ENCODE assay signal across 21 mouse cellular contexts in genomic region chr12:11708879-11709602, GRCm38 (mm10).
DNase-seq lines count a peak whose midpoint lies in the region; ATAC-seq and TF ChIP-seq lines count a peak whose summit lies in the region.
"Had no signal": no experiment of that assay in that cellular context is flagged by ENCODE, and none has a peak within 500 bp of the region (broad histone marks: within the 10 kb centered on the region; RNA-seq: fewer than 3 reads in every experiment).

No protein-coding gene starts in this region.

- ATAC-seq in forebrain, embryonic 14.5 days = peak; percentile 87
- ATAC-seq in midbrain, embryonic 15.5 days (replicated peaks) = 0 out of 2 replicates have a peak, but pooled peaks have one; percentile 33
- no peak for ATAC-seq in midbrain, embryonic 11.5 days (ENCODE audit: low FRiP score)
- ATAC-seq: intestine, postnatal 0 days had no signal

- no peak overlapping the region for H3K9ac ChIP-seq in forebrain, embryonic 14.5 days (ENCODE audit: low read length)
- no peak overlapping the region for H3K9ac ChIP-seq in midbrain, embryonic 15.5 days
- no peak overlapping the region for H3K9ac ChIP-seq in midbrain, embryonic 11.5 days (ENCODE audit: low read length)
- H3K9ac ChIP-seq: heart, embryonic 12.5 days; hindbrain, embryonic 13.5 days; kidney, embryonic 15.5 days; limb, embryonic 13.5 days; liver, embryonic 15.5 days; midbrain, embryonic 12.5 days had no signal

- no peaks in the 10 kb centered on the region for H3K4me1 ChIP-seq in forebrain, embryonic 14.5 days (ENCODE audit: control insufficient read depth, insufficient read depth, low read length)
- no peaks in the 10 kb centered on the region for H3K4me1 ChIP-seq in forebrain, embryonic 10.5 days
- no peaks in the 10 kb centered on the region for H3K4me1 ChIP-seq in midbrain, embryonic 15.5 days
- H3K4me1 ChIP-seq in midbrain, embryonic 11.5 days (ENCODE audit: control insufficient read depth, insufficient read depth, low read length) = no peaks in the 10 kb centered on the region
- H3K4me1 ChIP-seq: heart, embryonic 12.5 days; hindbrain, embryonic 13.5 days; kidney, embryonic 15.5 days; limb, embryonic 13.5 days; liver, embryonic 15.5 days; midbrain, embryonic 12.5 days had no signal

- peak; percentile 71 for DNase-seq in forebrain, embryonic 14.5 days (ENCODE audit: low spot score)
- no peak for DNase-seq in forebrain, embryonic 10.5 days (ENCODE audit: extremely low spot score, low spot score)
- DNase-seq in midbrain, embryonic 11.5 days (ENCODE audit: low spot score, missing footprints) = no peak
- DNase-seq in layer of hippocampus, adult 2 months (ENCODE audit: low spot score in 2 of 2) = peak; percentile 17 to 57
- DNase-seq in kidney, postnatal 14 days = no peak
- DNase-seq in ovary, postnatal 14 days (ENCODE audit: low spot score) = no peak
- DNase-seq: cerebellum, adult 9-10 months; heart, postnatal 14 days; right cerebral cortex, postnatal 14 days; spleen, adult 18-20 months; thymus, adult 2 months had no signal

- H3K4me3 ChIP-seq in forebrain, embryonic 14.5 days (ENCODE audit: low read depth, low read length) = no peak overlapping the region
- H3K4me3 ChIP-seq in forebrain, embryonic 10.5 days = no peak overlapping the region
- no peak overlapping the region for H3K4me3 ChIP-seq in midbrain, embryonic 15.5 days
- H3K4me3 ChIP-seq in midbrain, embryonic 11.5 days (ENCODE audit: low read depth, low read length) = no peak overlapping the region
- no peak overlapping the region for H3K4me3 ChIP-seq in layer of hippocampus, adult 2 months
- H3K4me3 ChIP-seq: heart, embryonic 12.5 days; hindbrain, embryonic 13.5 days; kidney, embryonic 15.5 days; limb, embryonic 13.5 days; liver, embryonic 15.5 days; midbrain, embryonic 12.5 days; myocyte had no signal

- H3K4me2 ChIP-seq in forebrain, embryonic 14.5 days (ENCODE audit: low read length) = no peak overlapping the region
- no peak overlapping the region for H3K4me2 ChIP-seq in midbrain, embryonic 15.5 days
- no peak overlapping the region for H3K4me2 ChIP-seq in midbrain, embryonic 11.5 days
- H3K4me2 ChIP-seq: heart, embryonic 12.5 days; hindbrain, embryonic 13.5 days; kidney, embryonic 15.5 days; limb, embryonic 13.5 days; liver, embryonic 15.5 days; midbrain, embryonic 12.5 days had no signal

- H3K27me3 ChIP-seq in forebrain, embryonic 14.5 days (replicated peaks; ENCODE audit: control insufficient read depth, insufficient read depth, low read length) = no peaks in the 10 kb centered on the region
- no peaks in the 10 kb centered on the region for H3K27me3 ChIP-seq in forebrain, embryonic 10.5 days (ENCODE audit: poor library complexity, severe bottlenecking)
- no peaks in the 10 kb centered on the region for H3K27me3 ChIP-seq in midbrain, embryonic 15.5 days (replicated peaks)
- no peaks in the 10 kb centered on the region for H3K27me3 ChIP-seq in midbrain, embryonic 11.5 days (ENCODE audit: control insufficient read depth, insufficient read depth, low read length)
- H3K27me3 ChIP-seq: CH12.LX; heart, embryonic 12.5 days; hindbrain, embryonic 13.5 days; kidney, embryonic 15.5 days; limb, embryonic 13.5 days; liver, embryonic 15.5 days; midbrain, embryonic 12.5 days had no signal

- H3K27ac ChIP-seq in forebrain, embryonic 14.5 days (ENCODE audit: low read depth, low read length) = no peak overlapping the region
- no peak overlapping the region for H3K27ac ChIP-seq in forebrain, embryonic 10.5 days
- no peak overlapping the region for H3K27ac ChIP-seq in midbrain, embryonic 15.5 days
- no peak overlapping the region for H3K27ac ChIP-seq in midbrain, embryonic 11.5 days (ENCODE audit: low read depth, low read length)
- H3K27ac ChIP-seq in layer of hippocampus, adult 2 months = no peak overlapping the region
- H3K27ac ChIP-seq: hindbrain, embryonic 13.5 days; kidney, embryonic 15.5 days; limb, embryonic 13.5 days; liver, embryonic 15.5 days; midbrain, embryonic 12.5 days had no signal

- WGBS in forebrain, embryonic 14.5 days = 73% methylated on average over 2 of the region's 2 CpGs
- 89% methylated on average over 2 of the region's 2 CpGs for WGBS in forebrain, embryonic 10.5 days
- WGBS in midbrain, embryonic 15.5 days = 81% methylated on average over 2 of the region's 2 CpGs
- WGBS in midbrain, embryonic 11.5 days = 91% methylated on average over 2 of the region's 2 CpGs

- no peaks in the 10 kb centered on the region for H3K9me3 ChIP-seq in forebrain, embryonic 14.5 days (replicated peaks; ENCODE audit: control insufficient read depth, low read length)
- no peaks in the 10 kb centered on the region for H3K9me3 ChIP-seq in forebrain, embryonic 10.5 days
- no peaks in the 10 kb centered on the region for H3K9me3 ChIP-seq in midbrain, embryonic 15.5 days
- no peaks in the 10 kb centered on the region for H3K9me3 ChIP-seq in midbrain, embryonic 11.5 days (ENCODE audit: control insufficient read depth, low read length)
- H3K9me3 ChIP-seq: heart, embryonic 12.5 days; hindbrain, embryonic 13.5 days; kidney, embryonic 15.5 days; limb, embryonic 13.5 days; liver, embryonic 15.5 days; midbrain, embryonic 12.5 days had no signal

- no peaks in the 10 kb centered on the region for H3K36me3 ChIP-seq in forebrain, embryonic 14.5 days (ENCODE audit: control insufficient read depth, insufficient read depth, low read length)
- H3K36me3 ChIP-seq in forebrain, embryonic 10.5 days (replicated peaks) = no peaks in the 10 kb centered on the region
- H3K36me3 ChIP-seq in midbrain, embryonic 15.5 days (replicated peaks) = no peaks in the 10 kb centered on the region
- no peaks in the 10 kb centered on the region for H3K36me3 ChIP-seq in midbrain, embryonic 11.5 days (ENCODE audit: control insufficient read depth, insufficient read depth, low read length)
- H3K36me3 ChIP-seq: heart, embryonic 12.5 days; hindbrain, embryonic 13.5 days; kidney, embryonic 15.5 days; limb, embryonic 13.5 days; liver, embryonic 15.5 days; midbrain, embryonic 12.5 days had no signal

- TF ChIP-seq CTCF in layer of hippocampus, adult 2 months (conservative IDR thresholded peaks at IDR 0.05) = peak; percentile 41

Comparison
In these comparisons a context has a peak if more than half of its experiments do, and no peak if none do; other contexts are left out.
1. DNase-seq: peak in forebrain, embryonic 14.5 days (single experiment) and layer of hippocampus, adult 2 months (2 of 2); none in forebrain, embryonic 10.5 days (single experiment), midbrain, embryonic 11.5 days (single experiment), kidney, postnatal 14 days (single experiment) and ovary, postnatal 14 days (single experiment).